Mouse (Mus musculus) heart, embryonic 12.5 days (tissue): ENCODE measurements around the gene Cpxm2. TPM values are rescaled to one million over a fixed set of nuclear protein-coding genes. Genes with fewer than 3 reads are reported as not detected.

Experiments used
- ATAC-seq: fragments of 200-750 bp; cut with Nextera tagmentation; 2 replicates; pipeline ENCODE4 v1.8.0; 2017; ENCODE audit warnings: moderate TSS enrichment, moderate library complexity; ENCODE audit not compliant: insufficient number of reproducible peaks, low FRiP score
- H3K27ac ChIP-seq: fragments of 300-500 bp; sonication (generic); 2 replicates; pipeline ENCODE4 v1.5.1; 2016; ENCODE audit warnings: mild to moderate bottlenecking, moderate library complexity; ENCODE audit not compliant: poor library complexity, severe bottlenecking
- H3K27me3 ChIP-seq: fragments of 300-500 bp; sonication (generic); replicated peaks from 2 replicates; pipeline ENCODE4 v1.6.1; 2016; ENCODE audit warnings: mild to moderate bottlenecking, moderate library complexity
- H3K36me3 ChIP-seq: fragments of 300-500 bp; sonication (generic); 2 replicates; pipeline ENCODE4 v1.6.1; 2016; ENCODE audit warnings: mild to moderate bottlenecking, moderate library complexity
- H3K4me1 ChIP-seq: fragments of 300-500 bp; sonication (generic); replicated peaks from 2 replicates; pipeline ENCODE4 v1.6.1; 2016; ENCODE audit warnings: mild to moderate bottlenecking
- H3K4me2 ChIP-seq: fragments of 300-500 bp; sonication (generic); 2 replicates; pipeline ENCODE4 v1.6.1; 2016; ENCODE audit warnings: mild to moderate bottlenecking, moderate library complexity
- H3K4me3 ChIP-seq: fragments of 300-500 bp; sonication (generic); 2 replicates; pipeline ENCODE4 v1.5.1; 2016; ENCODE audit warnings: mild to moderate bottlenecking
- H3K9ac ChIP-seq: fragments of 300-500 bp; sonication (generic); 2 replicates; pipeline ENCODE4 v1.6.1; 2016; ENCODE audit warnings: mild to moderate bottlenecking, moderate library complexity
- H3K9me3 ChIP-seq: fragments of 300-500 bp; sonication (generic); replicated peaks from 2 replicates; pipeline ENCODE4 v1.6.1; 2016; ENCODE audit warnings: mild to moderate bottlenecking, moderate library complexity
- WGBS: fragments of 180-500 bp; shearing (Covaris S2); methylation state at CpG from one replicate; pipeline ENCODE4 v1.1.7; 2016; 5-methylcytosine and 5-hydroxymethylcytosine counted together
- polyA plus RNA-seq: library from polyadenylated mRNA; unstranded; fragments of >200 nt; fragmentation: Nextera tagmentation; extraction: Ambion mirVana; gene quantifications from 2 replicates; pipeline ENCODE4 v1.2.1, GENCODE M21; 2016

Cpxm2 gene
- polyA plus RNA-seq, 1 experiment from 2014 or later, result 0.24 TPM

GRCm38 (mm10) chr7:132181042-132181441, 26.5 kb upstream of the Cpxm2 start:
- H3K27me3 ChIP-seq, result 0 out of 2 replicates have a peak, but pooled peaks cover 5% of the 10 kb centered on the region
- no peak overlapping the region for H3K4me2 ChIP-seq
- H3K4me1 ChIP-seq, result no peaks in the 10 kb centered on the region
- H3K9ac ChIP-seq, result no peak overlapping the region
- WGBS, result 52% methylated on average over 3 of the region's 3 CpGs
- 0 out of 2 replicates have a peak, but pooled peaks cover 2% of the 10 kb centered on the region for H3K9me3 ChIP-seq
- no peak overlapping the region for H3K27ac ChIP-seq
- H3K4me3 ChIP-seq, result no peak overlapping the region
- no peaks in the 10 kb centered on the region for H3K36me3 ChIP-seq
- no peak for ATAC-seq

GRCm38 (mm10) chr7:132179049-132179448, 24.5 kb upstream of the Cpxm2 start:
- no peak for ATAC-seq
- no peak overlapping the region for H3K27ac ChIP-seq
- H3K4me3 ChIP-seq, result no peak overlapping the region
- no peaks in the 10 kb centered on the region for H3K4me1 ChIP-seq
- no peak overlapping the region for H3K9ac ChIP-seq
- 0 out of 2 replicates have a peak, but pooled peaks cover 5% of the 10 kb centered on the region for H3K27me3 ChIP-seq
- no peaks in the 10 kb centered on the region for H3K36me3 ChIP-seq
- no peak overlapping the region for H3K4me2 ChIP-seq
- 0 out of 2 replicates have a peak, but pooled peaks cover 5% of the 10 kb centered on the region for H3K9me3 ChIP-seq
- 76% methylated on average over 1 of the region's 1 CpGs for WGBS

- peaks cover 14% of the 10 kb centered on the region for H3K9me3 ChIP-seq
- no peak for ATAC-seq
- no peak overlapping the region for H3K4me2 ChIP-seq
- WGBS, result 79% methylated on average over 5 of the region's 5 CpGs
- no peak overlapping the region for H3K4me3 ChIP-seq
- H3K4me1 ChIP-seq, result no peaks in the 10 kb centered on the region
- H3K36me3 ChIP-seq, result no peaks in the 10 kb centered on the region
- 0 out of 2 replicates have a peak, but pooled peaks cover 5% of the 10 kb centered on the region for H3K27me3 ChIP-seq
- no peak overlapping the region for H3K9ac ChIP-seq
- H3K27ac ChIP-seq, result no peak overlapping the region
Observed at GRCm38 (mm10) chr7:132174787-132175186, 20.2 kb upstream of the Cpxm2 start.

- Histone ChIP-seq H3K9me3 (peaks cover 14% of the 10 kb centered on the region), H3K9ac (no peak overlapping the region), H3K4me1 (no peaks in the 10 kb centered on the region), H3K36me3 (no peaks in the 10 kb centered on the region), H3K27ac (no peak overlapping the region), H3K4me3 (no peak overlapping the region), H3K4me2 (no peak overlapping the region), H3K27me3 (0 out of 2 replicates have a peak, but pooled peaks cover 5% of the 10 kb centered on the region)
- 61% methylated on average over 2 of the region's 2 CpGs for WGBS
- no peak for ATAC-seq
Observed at GRCm38 (mm10) chr7:132174296-132174695, 19.8 kb upstream of the Cpxm2 start.

- Histone ChIP-seq H3K9ac (no peak overlapping the region), H3K4me3 (no peak overlapping the region), H3K9me3 (peaks cover 14% of the 10 kb centered on the region), H3K4me1 (no peaks in the 10 kb centered on the region), H3K4me2 (no peak overlapping the region), H3K36me3 (no peaks in the 10 kb centered on the region), H3K27me3 (0 out of 2 replicates have a peak, but pooled peaks cover under 1% of the 10 kb centered on the region), H3K27ac (no peak overlapping the region)
- no peak for ATAC-seq
- WGBS, result 74% methylated on average over 5 of the region's 5 CpGs
Observed at GRCm38 (mm10) chr7:132172220-132172619, 17.7 kb upstream of the Cpxm2 start.

GRCm38 (mm10) chr7:132171716-132172115, 17.2 kb upstream of the Cpxm2 start:
- Histone ChIP-seq H3K27me3 (no peaks in the 10 kb centered on the region), H3K27ac (no peak overlapping the region), H3K36me3 (no peaks in the 10 kb centered on the region), H3K9me3 (peaks cover 14% of the 10 kb centered on the region), H3K9ac (no peak overlapping the region), H3K4me1 (no peaks in the 10 kb centered on the region), H3K4me2 (no peak overlapping the region), H3K4me3 (no peak overlapping the region)
- 76% methylated on average over 5 of the region's 5 CpGs for WGBS
- ATAC-seq, result no peak

GRCm38 (mm10) chr7:132169419-132170169, 15.1 kb upstream of the Cpxm2 start:
- 64% methylated on average over 7 of the region's 7 CpGs for WGBS
- no peaks in the 10 kb centered on the region for H3K4me1 ChIP-seq
- no peak for ATAC-seq
- peaks cover 11% of the 10 kb centered on the region for H3K9me3 ChIP-seq
- H3K36me3 ChIP-seq, result no peaks in the 10 kb centered on the region
- no peaks in the 10 kb centered on the region for H3K27me3 ChIP-seq
- H3K4me3 ChIP-seq, result no peak overlapping the region
- H3K27ac ChIP-seq, result no peak overlapping the region
- no peak overlapping the region for H3K9ac ChIP-seq
- H3K4me2 ChIP-seq, result no peak overlapping the region

GRCm38 (mm10) chr7:132167239-132167638, 12.7 kb upstream of the Cpxm2 start:
- WGBS, result 76% methylated on average over 4 of the region's 4 CpGs

GRCm38 (mm10) chr7:132162254-132162653, 7.7 kb upstream of the Cpxm2 start:
- H3K9ac ChIP-seq, result no peak overlapping the region
- H3K27ac ChIP-seq, result no peak overlapping the region
- no peak overlapping the region for H3K4me3 ChIP-seq
- H3K4me1 ChIP-seq, result no peaks in the 10 kb centered on the region
- no peaks in the 10 kb centered on the region for H3K36me3 ChIP-seq
- 79% methylated on average over 3 of the region's 3 CpGs for WGBS
- H3K27me3 ChIP-seq, result no peaks in the 10 kb centered on the region
- H3K4me2 ChIP-seq, result no peak overlapping the region
- no peaks in the 10 kb centered on the region for H3K9me3 ChIP-seq
- no peak for ATAC-seq

More at GRCm38 (mm10) chr7:132167239-132167638, 12.7 kb upstream of the Cpxm2 start:
- Histone ChIP-seq H3K36me3 (no peaks in the 10 kb centered on the region), H3K4me2 (no peak overlapping the region), H3K27me3 (no peaks in the 10 kb centered on the region), H3K4me3 (no peak overlapping the region), H3K4me1 (no peaks in the 10 kb centered on the region), H3K9me3 (no peaks in the 10 kb centered on the region; the same call in 1 of the 2 replicates), H3K27ac (no peak overlapping the region), H3K9ac (no peak overlapping the region)
- ATAC-seq, result no peak

- no peak for ATAC-seq
- Histone ChIP-seq H3K4me3 (no peak overlapping the region), H3K4me1 (peaks cover 7% of the 10 kb centered on the region), H3K9ac (no peak overlapping the region), H3K27ac (no peak overlapping the region), H3K9me3 (no peaks in the 10 kb centered on the region), H3K4me2 (no peak overlapping the region), H3K27me3 (peaks cover 37% of the 10 kb centered on the region), H3K36me3 (no peaks in the 10 kb centered on the region)
- WGBS, result 86% methylated on average over 9 of the region's 9 CpGs
Observed at GRCm38 (mm10) chr7:132158321-132159025, 3.9 kb upstream of the Cpxm2 start.

- Histone ChIP-seq H3K4me2 (peak overlapping the region; percentile 69; the same call in 1 of the 2 replicates), H3K36me3 (no peaks in the 10 kb centered on the region), H3K4me3 (peak overlapping the region; percentile 41; the same call in 1 of the 2 replicates), H3K27me3 (peaks cover 60% of the 10 kb centered on the region), H3K9ac (no peak overlapping the region), H3K4me1 (peaks cover 7% of the 10 kb centered on the region), H3K9me3 (0 out of 2 replicates have a peak, but pooled peaks cover 3% of the 10 kb centered on the region), H3K27ac (no peak overlapping the region)
- WGBS, result 41% methylated on average over 6 of the region's 6 CpGs
- ATAC-seq, result no peak
Observed at GRCm38 (mm10) chr7:132153725-132154147, 803 bp downstream of the Cpxm2 start.
